Mouse (Mus musculus): Measurements from ENCODE around the gene Lamb3. TPM values are rescaled to one million over a fixed set of nuclear protein-coding genes. Genes with fewer than 3 reads are reported as not detected.

The Lamb3 gene
- polyA plus RNA-seq, 1 experiment from 2014 or later: 62.8 TPM

- no peaks in the 10 kb centered on the region for H3K9me3 ChIP-seq (ENCODE audit: low read length)
- no peak overlapping the region for H3K9ac ChIP-seq (replicated peaks; ENCODE audit: low read depth)
- 79% methylated on average over 2 of the region's 2 CpGs for WGBS
- ATAC-seq (no peak), DNase-seq (ENCODE audit: low spot score) (no peak)
- H3K4me1 ChIP-seq (ENCODE audit: insufficient read depth, low read depth, low read length): no peaks in the 10 kb centered on the region
- H3K4me2 ChIP-seq (replicated peaks; ENCODE audit: low read depth, low read length): no peak overlapping the region
- H3K36me3 ChIP-seq (ENCODE audit: insufficient read depth, low read length): no peaks in the 10 kb centered on the region
- TF ChIP-seq CTCF (IDR thresholded peaks at IDR 0.05): peak; percentile 48
- no peak for TF ChIP-seq EP300 (IDR thresholded peaks at IDR 0.05)
- H3K27me3 ChIP-seq (replicated peaks; ENCODE audit: insufficient read depth, low read length): no peaks in the 10 kb centered on the region
- no peak overlapping the region for H3K4me3 ChIP-seq (ENCODE audit: low read depth, low read length)
- no peak overlapping the region for H3K27ac ChIP-seq (ENCODE audit: low read length)
Measured at GRCm38 (mm10) chr1:193198312-193198711, 9.2 kb upstream of the Lamb3 start.

GRCm38 (mm10) chr1:193200640-193201382 is 6.7 kb upstream of the Lamb3 start:
- H3K4me1 ChIP-seq (ENCODE audit: insufficient read depth, low read depth, low read length): no peaks in the 10 kb centered on the region
- H3K9me3 ChIP-seq (ENCODE audit: low read length): no peaks in the 10 kb centered on the region
- no peaks in the 10 kb centered on the region for H3K36me3 ChIP-seq (ENCODE audit: insufficient read depth, low read length)
- 80% methylated on average over 8 of the region's 8 CpGs for WGBS
- peak overlapping the region; percentile 26; the same call in 1 of the 2 replicates for H3K27ac ChIP-seq (ENCODE audit: low read length)
- no peak overlapping the region for H3K4me2 ChIP-seq (replicated peaks; ENCODE audit: low read depth, low read length)
- no peak for ATAC-seq
- no peak overlapping the region for H3K4me3 ChIP-seq (ENCODE audit: low read depth, low read length)
- H3K27me3 ChIP-seq (replicated peaks; ENCODE audit: insufficient read depth, low read length): no peaks in the 10 kb centered on the region
- no peak for DNase-seq (ENCODE audit: low spot score)
- no peak for TF ChIP-seq EP300 (IDR thresholded peaks at IDR 0.05)
- TF ChIP-seq CTCF (IDR thresholded peaks at IDR 0.05): no peak
- H3K9ac ChIP-seq (replicated peaks; ENCODE audit: low read depth): no peak overlapping the region

GRCm38 (mm10) chr1:193201383-193201778 is 6.1 kb upstream of the Lamb3 start, which contains the start of gene Traf3ip3:
Gene Traf3ip3, minus strand, starts transcription at chr1:193201703.
- DNase-seq (ENCODE audit: low spot score): peak; percentile 51

GRCm38 (mm10) chr1:193203821-193204220 is 3.7 kb upstream of the Lamb3 start:
- ATAC-seq: no peak
- no peak overlapping the region for H3K4me3 ChIP-seq (ENCODE audit: low read depth, low read length)
- no peak overlapping the region for H3K9ac ChIP-seq (replicated peaks; ENCODE audit: low read depth)
- WGBS: 75% methylated on average over 2 of the region's 2 CpGs
- no peaks in the 10 kb centered on the region for H3K36me3 ChIP-seq (ENCODE audit: insufficient read depth, low read length)
- H3K27me3 ChIP-seq (replicated peaks; ENCODE audit: insufficient read depth, low read length): no peaks in the 10 kb centered on the region
- H3K4me1 ChIP-seq (ENCODE audit: insufficient read depth, low read depth, low read length): no peaks in the 10 kb centered on the region
- DNase-seq (ENCODE audit: low spot score): no peak
- TF ChIP-seq CTCF (IDR thresholded peaks at IDR 0.05) (no peak), EP300 (IDR thresholded peaks at IDR 0.05) (no peak)
- H3K27ac ChIP-seq (ENCODE audit: low read length): no peak overlapping the region
- no peak overlapping the region for H3K4me2 ChIP-seq (replicated peaks; ENCODE audit: low read depth, low read length)
- no peaks in the 10 kb centered on the region for H3K9me3 ChIP-seq (ENCODE audit: low read length)

More at GRCm38 (mm10) chr1:193201383-193201778, 6.1 kb upstream of the Lamb3 start, which contains the start of gene Traf3ip3:
- no peaks in the 10 kb centered on the region for H3K36me3 ChIP-seq (ENCODE audit: insufficient read depth, low read length)
- peak; percentile 52 for ATAC-seq
- H3K9me3 ChIP-seq (ENCODE audit: low read length): no peaks in the 10 kb centered on the region
- no peak within 1 kb of the TSS for H3K4me2 ChIP-seq (replicated peaks; ENCODE audit: low read depth, low read length)
- H3K9ac ChIP-seq (replicated peaks; ENCODE audit: low read depth): no peak within 1 kb of the TSS
- TF ChIP-seq CTCF (IDR thresholded peaks at IDR 0.05) (no peak), EP300 (IDR thresholded peaks at IDR 0.05) (no peak)
- H3K27ac ChIP-seq (ENCODE audit: low read length): peak within 1 kb of the TSS; percentile 26; the same call in 1 of the 2 replicates
- H3K4me1 ChIP-seq (ENCODE audit: insufficient read depth, low read depth, low read length): no peaks in the 10 kb centered on the region
- no peaks in the 10 kb centered on the region for H3K27me3 ChIP-seq (replicated peaks; ENCODE audit: insufficient read depth, low read length)
- no peak within 1 kb of the TSS for H3K4me3 ChIP-seq (ENCODE audit: low read depth, low read length)
- 45% methylated on average over 5 of the region's 5 CpGs for WGBS

GRCm38 (mm10) chr1:193205431-193205830 is 2.1 kb upstream of the Lamb3 start:
- Histone ChIP-seq H3K4me3 (ENCODE audit: low read depth, low read length) (no peak overlapping the region), H3K4me2 (replicated peaks; ENCODE audit: low read depth, low read length) (no peak overlapping the region), H3K4me1 (ENCODE audit: insufficient read depth, low read depth, low read length) (no peaks in the 10 kb centered on the region), H3K27ac (ENCODE audit: low read length) (no peak overlapping the region), H3K9me3 (ENCODE audit: low read length) (no peaks in the 10 kb centered on the region), H3K27me3 (replicated peaks; ENCODE audit: insufficient read depth, low read length) (no peaks in the 10 kb centered on the region), H3K9ac (replicated peaks; ENCODE audit: low read depth) (no peak overlapping the region), H3K36me3 (ENCODE audit: insufficient read depth, low read length) (no peaks in the 10 kb centered on the region)
- DNase-seq (ENCODE audit: low spot score) (no peak), ATAC-seq (no peak)
- 87% methylated on average over 2 of the region's 2 CpGs for WGBS
- TF ChIP-seq CTCF (IDR thresholded peaks at IDR 0.05) (no peak), EP300 (IDR thresholded peaks at IDR 0.05) (no peak)

GRCm38 (mm10) chr1:193208178-193208577 is 679 bp downstream of the Lamb3 start:
- Histone ChIP-seq H3K9ac (replicated peaks; ENCODE audit: low read depth) (no peak overlapping the region), H3K36me3 (ENCODE audit: insufficient read depth, low read length) (no peaks in the 10 kb centered on the region), H3K4me1 (ENCODE audit: insufficient read depth, low read depth, low read length) (no peaks in the 10 kb centered on the region), H3K4me2 (replicated peaks; ENCODE audit: low read depth, low read length) (no peak overlapping the region), H3K27ac (ENCODE audit: low read length) (no peak overlapping the region), H3K4me3 (ENCODE audit: low read depth, low read length) (no peak overlapping the region), H3K27me3 (replicated peaks; ENCODE audit: insufficient read depth, low read length) (no peaks in the 10 kb centered on the region), H3K9me3 (ENCODE audit: low read length) (no peaks in the 10 kb centered on the region)
- 34% methylated on average over 2 of the region's 2 CpGs for WGBS
- ATAC-seq (peak; percentile 52), DNase-seq (ENCODE audit: low spot score) (peak; percentile 67)
- TF ChIP-seq EP300 (IDR thresholded peaks at IDR 0.05): no peak
- TF ChIP-seq CTCF (IDR thresholded peaks at IDR 0.05): peak; percentile 93

All from lung, postnatal 0 days (tissue).